Mouse (Mus musculus) CD4-positive naive resting alpha-beta T cell, adult 57 days (primary cell): ENCODE data around the gene Pacrg. TPM values are rescaled to one million over a fixed set of nuclear protein-coding genes. Genes with fewer than 3 reads are reported as not detected.

Experiments used
- total RNA-seq: library from RNA; stranded (reverse); gene quantifications from one replicate; pipeline ENCODE4 v1.2.4, GENCODE M21; 2023

Pacrg gene
- total RNA-seq: not detected

DNA sequence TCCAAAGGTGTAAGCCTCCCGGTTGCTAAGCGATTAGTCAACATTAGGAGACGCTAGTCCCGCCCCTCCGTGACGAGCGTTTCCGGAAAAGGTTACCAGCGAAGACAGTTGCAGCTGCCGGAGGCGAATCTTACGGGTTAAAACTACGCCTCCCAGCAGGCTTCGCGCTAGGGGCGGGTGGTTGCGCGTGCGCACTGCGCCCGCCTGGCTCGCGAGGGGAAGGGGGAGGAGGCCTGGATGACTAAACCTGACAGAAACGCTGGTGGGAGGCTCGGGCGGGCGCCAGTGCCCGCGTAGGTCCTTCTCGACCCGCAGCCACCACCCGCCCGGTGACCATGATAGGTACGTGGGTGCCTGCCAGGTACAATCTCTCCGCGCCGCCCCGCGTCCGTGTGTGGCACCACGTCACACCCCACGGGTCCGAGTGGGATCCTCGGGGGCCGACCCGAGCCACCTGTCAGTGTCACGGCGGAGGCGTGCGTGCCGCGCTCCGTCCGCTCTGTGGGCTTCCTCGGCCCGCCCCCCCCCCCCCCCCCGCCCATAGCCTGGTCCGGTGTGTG, at the start of gene Pacrg, which contains the start of gene Prkn:
Gene Pacrg, minus strand, starts transcription at position 164 of the 560 bp plus-strand sequence.
Gene Prkn, plus strand, starts transcription at position 237 of the 560 bp plus-strand sequence.

Other genes starting within 250 kb of the Pacrg start
- not detected for gene Prkn, start 73 bp upstream of the Pacrg start, total RNA-seq